Mouse (Mus musculus) thymus, adult 2 months (tissue): ENCODE measurements around the gene Slc35a5.

ENCODE experiments used
- CTCF ChIP-seq: fragments of 200-500 bp; IDR thresholded peaks from 2 replicates; pipeline ENCODE4 v1.5.1; 2012; ENCODE audit warnings: mild to moderate bottlenecking, control low read depth, low read length, moderate library complexity, borderline replicate concordance; ENCODE audit not compliant: control insufficient read depth, poor library complexity, insufficient read depth; ENCODE audit errors: extremely low read depth
- POLR2A ChIP-seq: fragments of 200-500 bp; IDR thresholded peaks from 2 replicates; pipeline ENCODE4 v1.6.1; 2012; ENCODE audit warnings: mild to moderate bottlenecking, low read length, control low read depth, moderate library complexity; ENCODE audit not compliant: control insufficient read depth, poor library complexity, insufficient read depth; ENCODE audit errors: extremely low read depth

GRCm38 (mm10) chr16:45117200-45117599 lies 41.3 kb downstream of the Slc35a5 start:
- TF ChIP-seq POLR2A (no peak), CTCF (no peak)
